50 mouse cellular contexts compared by ENCODE assay signal in the genomic region with DNA sequence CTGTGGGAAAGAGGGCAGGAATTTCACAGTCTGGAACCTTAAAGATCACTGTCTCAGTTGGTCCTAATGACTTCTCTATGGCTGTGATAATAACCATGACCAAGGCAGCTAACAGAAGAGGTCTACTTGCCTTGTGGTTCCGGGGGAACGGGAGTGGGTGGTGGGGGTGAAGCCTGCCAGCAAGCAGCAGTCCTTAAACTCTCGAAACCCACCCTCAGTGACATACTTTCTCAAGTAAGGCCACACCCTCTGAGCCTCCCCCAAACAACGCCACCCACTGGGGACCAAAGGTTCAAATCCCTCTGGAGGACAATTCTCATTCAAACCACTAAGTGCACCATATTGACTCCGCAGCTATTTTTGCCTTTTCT. TPM values are rescaled to one million over a fixed set of nuclear protein-coding genes. Genes with fewer than 3 reads are reported as not detected.
"Had no signal": no experiment of that assay in that cellular context is flagged by ENCODE, and none has a peak within 500 bp of the region (broad histone marks: within the 10 kb centered on the region; RNA-seq: fewer than 3 reads in every experiment).

No protein-coding gene starts in this region.

- H3K27me3 ChIP-seq: heart, embryonic 13.5 days; heart, embryonic 15.5 days; hindbrain, embryonic 12.5 days; hindbrain, embryonic 13.5 days; hindbrain, embryonic 15.5 days; intestine, embryonic 15.5 days; kidney, embryonic 15.5 days had no signal

- ATAC-seq: hindbrain, embryonic 16.5 days; hindbrain, postnatal 0 days; inflammation-experienced regulatory T-cells, adult 6 months; intestine, embryonic 15.5 days; intestine, embryonic 16.5 days; intestine, postnatal 0 days had no signal

- H3K4me1 ChIP-seq: heart, embryonic 13.5 days; heart, embryonic 15.5 days; hindbrain, embryonic 10.5 days; hindbrain, embryonic 12.5 days; hindbrain, embryonic 13.5 days; hindbrain, embryonic 15.5 days; intestine, embryonic 15.5 days; kidney, embryonic 15.5 days had no signal

- H3K4me3 ChIP-seq: heart, embryonic 13.5 days; heart, embryonic 15.5 days; hindbrain, embryonic 10.5 days; hindbrain, embryonic 12.5 days; hindbrain, embryonic 13.5 days; hindbrain, embryonic 15.5 days; intestine, embryonic 15.5 days; kidney, embryonic 15.5 days; layer of hippocampus, adult 2 months; left cerebral cortex, adult 2 months had no signal

- DNase-seq: heart, postnatal 10 days; heart, postnatal 14 days; heart, postnatal 36 days; heart, postnatal 4 days; kidney, adult 11 months; kidney, adult 18-20 months; kidney, adult 2 months; kidney, adult 8-10 months; kidney, adult 9 months; kidney, postnatal 10 days; kidney, postnatal 14 days; kidney, postnatal 25 days; kidney, postnatal 36 days; kidney, postnatal 4 days; layer of hippocampus, adult 9-11 months; layer of hippocampus, postnatal 36 days had no signal

- H3K27ac ChIP-seq: heart, embryonic 13.5 days; heart, embryonic 15.5 days; hindbrain, embryonic 10.5 days; hindbrain, embryonic 12.5 days; hindbrain, embryonic 13.5 days; hindbrain, embryonic 14.5 days; hindbrain, embryonic 15.5 days; hindbrain, postnatal 0 days; intestine, embryonic 15.5 days; kidney, embryonic 15.5 days; kidney, postnatal 0 days; layer of hippocampus, adult 2 months; left cerebral cortex, adult 2 months had no signal

RNA-seq across cellular contexts. Expression of a gene that starts 5.3 kb away (rescaled TPM):
- total RNA-seq: heart, postnatal 10 days; heart, postnatal 14 days; heart, postnatal 25 days; heart, postnatal 36 days; heart, postnatal 4 days; hematopoietic stem cell, adult 5-6 weeks; hindbrain, postnatal 0 days; layer of hippocampus, adult 18-20 months; layer of hippocampus, adult 2 months; layer of hippocampus, adult 8-10 months; layer of hippocampus, postnatal 10 days; layer of hippocampus, postnatal 14 days; layer of hippocampus, postnatal 25 days; layer of hippocampus, postnatal 36 days; left cerebral cortex, adult 18-20 months; left cerebral cortex, adult 2 months; left cerebral cortex, adult 8-10 months had no signal
- polyA plus RNA-seq: heart, embryonic 13.5 days; heart, embryonic 14.5 days; heart, embryonic 15.5 days; heart, embryonic 16.5 days; heart, postnatal 0 days; hindbrain, embryonic 10.5 days; hindbrain, embryonic 11.5 days; hindbrain, embryonic 12.5 days; hindbrain, embryonic 13.5 days; hindbrain, embryonic 14.5 days; hindbrain, embryonic 15.5 days; hindbrain, embryonic 16.5 days; hindbrain, postnatal 0 days; inflammation-experienced regulatory T-cells, adult 6 months; intestine, embryonic 14.5 days; intestine, embryonic 15.5 days; intestine, embryonic 16.5 days; intestine, postnatal 0 days; kidney, adult 2 months; kidney, embryonic 14.5 days; kidney, embryonic 15.5 days; kidney, embryonic 16.5 days; kidney, postnatal 0 days; large intestine, adult 2 months had no signal
